Mouse (Mus musculus) embryonic facial prominence, embryonic 11.5 days (tissue): ENCODE results near the gene Casz1. TPM values are rescaled to one million over a fixed set of nuclear protein-coding genes. Genes with fewer than 3 reads are reported as not detected.

Experiments
- ATAC-seq: fragments of 200-750 bp; cut with Nextera tagmentation; replicated peaks from 2 replicates; pipeline ENCODE4 v1.8.0; 2017; ENCODE audit warnings: low read depth; ENCODE audit not compliant: insufficient number of reproducible peaks, low FRiP score, low TSS enrichment
- DNase-seq: peaks from one replicate; pipeline ENCODE4 v3.0.0-alpha.2; 2015; ENCODE audit warnings: low spot score
- H3K27ac ChIP-seq: fragments of 300-500 bp; sonication (generic); replicated peaks from 2 replicates; pipeline ENCODE4 v1.5.1; 2014; ENCODE audit warnings: mild to moderate bottlenecking, low read depth, low read length, control low read depth
- H3K27me3 ChIP-seq: fragments of 300-500 bp; sonication (generic); 2 replicates; pipeline ENCODE4 v1.6.1; 2014; ENCODE audit warnings: mild to moderate bottlenecking, low read length, moderate library complexity, mixed read lengths; ENCODE audit not compliant: control insufficient read depth, insufficient read depth
- H3K36me3 ChIP-seq: fragments of 300-500 bp; sonication (generic); replicated peaks from 2 replicates; pipeline ENCODE4 v1.6.1; 2014; ENCODE audit warnings: low read depth, mild to moderate bottlenecking, low read length, moderate library complexity, mixed read lengths; ENCODE audit not compliant: control insufficient read depth, insufficient read depth
- H3K4me1 ChIP-seq: fragments of 300-500 bp; sonication (generic); 2 replicates; pipeline ENCODE4 v1.6.1; 2014; ENCODE audit warnings: low read length, mixed read lengths; ENCODE audit not compliant: control insufficient read depth, insufficient read depth
- H3K4me2 ChIP-seq: fragments of 300-500 bp; sonication (generic); 2 replicates; pipeline ENCODE4 v1.6.1; 2014; ENCODE audit warnings: low read depth, mild to moderate bottlenecking, control low read depth, low read length, moderate library complexity
- H3K4me3 ChIP-seq: fragments of 300-500 bp; sonication (generic); 2 replicates; pipeline ENCODE4 v1.5.1; 2014; ENCODE audit warnings: low read depth, low read length, control low read depth
- H3K9ac ChIP-seq: fragments of 300-500 bp; sonication (generic); replicated peaks from 2 replicates; pipeline ENCODE4 v1.6.1; 2014; ENCODE audit warnings: mild to moderate bottlenecking, control low read depth, low read length
- H3K9me3 ChIP-seq: fragments of 300-500 bp; sonication (generic); replicated peaks from 2 replicates; pipeline ENCODE4 v1.6.1; 2016; ENCODE audit warnings: mild to moderate bottlenecking, low read length, inconsistent platforms, mixed read lengths; ENCODE audit not compliant: control insufficient read depth
- WGBS: fragments of 180-500 bp; shearing (Covaris S2); extraction: QIAGEN DNeasy Blood & Tissue Kit; methylation state at CpG from one replicate; pipeline ENCODE4 v1.1.7; 2014; 5-methylcytosine and 5-hydroxymethylcytosine counted together
- polyA plus RNA-seq: library from polyadenylated mRNA; unstranded; fragments of >200 nt; fragmentation: Nextera tagmentation; extraction: Ambion mirVana; gene quantifications from 2 replicates; pipeline ENCODE4 v1.2.1, GENCODE M21; 2014

Casz1 gene
- polyA plus RNA-seq: 1.1 and 2.9 TPM in 2 replicates

DNA sequence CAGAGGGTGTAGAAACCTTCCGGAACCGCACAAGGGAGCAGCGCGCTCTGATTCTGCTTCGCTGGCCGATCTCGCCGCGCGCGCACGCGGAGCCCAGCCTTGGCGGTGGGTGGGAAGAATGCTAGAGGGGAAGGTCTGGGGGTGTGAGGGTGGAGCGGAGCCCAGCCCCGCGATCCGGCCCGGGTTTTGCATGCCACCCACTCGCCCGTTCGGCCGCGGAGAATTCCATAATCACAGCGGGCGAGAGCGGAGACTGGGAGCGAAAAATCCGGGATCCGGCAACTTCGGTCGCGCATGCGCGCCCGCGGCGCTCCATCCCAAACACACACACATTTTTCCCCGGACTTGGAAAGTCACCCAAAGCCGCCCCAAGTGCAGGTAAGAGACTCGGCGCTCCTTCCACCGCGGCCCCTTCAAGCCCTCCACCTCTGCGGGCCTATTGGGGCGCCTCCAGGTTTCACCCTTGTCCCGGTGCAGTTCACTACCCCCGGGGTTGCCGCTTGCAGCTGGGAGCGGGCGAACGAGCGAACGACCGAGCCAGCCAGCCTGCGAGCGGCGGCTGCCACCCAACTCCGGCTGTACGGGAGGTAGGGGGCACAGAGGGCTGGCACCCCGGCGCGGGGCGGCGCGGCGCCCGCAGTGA lies at the start of gene Casz1:
Casz1 (plus strand) TSS at position 293 of the 643 bp plus-strand sequence.
- ATAC-seq (peak; percentile 75), DNase-seq (peak; percentile 95)
- peak within 1 kb of the TSS; percentile 44 for H3K4me3 ChIP-seq
- peaks cover 15% of the 10 kb centered on the region for H3K4me1 ChIP-seq
- H3K36me3 ChIP-seq: no peaks in the 10 kb centered on the region
- H3K9me3 ChIP-seq: no peaks in the 10 kb centered on the region
- peak within 1 kb of the TSS; percentile 53 for H3K9ac ChIP-seq
- under 1% methylated on average over 68 of the region's 68 CpGs for WGBS
- no peak within 1 kb of the TSS for H3K27ac ChIP-seq
- H3K4me2 ChIP-seq: peak within 1 kb of the TSS; percentile 84
- H3K27me3 ChIP-seq: peaks cover 31% of the 10 kb centered on the region

DNA sequence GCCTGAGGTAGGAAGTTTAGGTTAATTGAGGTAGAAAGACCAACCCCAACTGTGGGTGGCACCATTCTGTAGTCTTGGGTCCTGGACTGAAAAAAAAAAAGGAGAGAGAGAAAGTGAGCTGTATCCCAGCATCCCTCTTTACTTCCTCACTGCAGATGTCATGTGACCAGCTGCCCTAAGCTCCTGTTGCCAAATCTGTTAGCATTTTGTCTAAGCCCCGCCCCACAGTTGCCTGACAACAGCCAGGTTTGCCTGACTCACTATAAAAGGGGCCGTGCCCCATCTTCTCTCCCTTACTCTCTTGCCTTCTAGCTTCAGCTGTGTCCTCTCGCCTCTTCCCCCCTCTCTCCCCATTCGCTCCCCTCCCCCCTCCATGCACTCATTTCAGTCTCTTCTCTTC lies 45.4 kb upstream of the Casz1 start:
- peak; percentile 61 for DNase-seq
- 32% methylated on average over 4 of the region's 4 CpGs for WGBS
- H3K9me3 ChIP-seq: no peaks in the 10 kb centered on the region
- no peak overlapping the region for H3K27ac ChIP-seq
- H3K4me1 ChIP-seq: no peaks in the 10 kb centered on the region
- no peak overlapping the region for H3K4me2 ChIP-seq
- no peak for ATAC-seq
- H3K27me3 ChIP-seq: no peaks in the 10 kb centered on the region
- H3K4me3 ChIP-seq: no peak overlapping the region
- H3K9ac ChIP-seq: no peak overlapping the region
- H3K36me3 ChIP-seq: no peaks in the 10 kb centered on the region

DNA sequence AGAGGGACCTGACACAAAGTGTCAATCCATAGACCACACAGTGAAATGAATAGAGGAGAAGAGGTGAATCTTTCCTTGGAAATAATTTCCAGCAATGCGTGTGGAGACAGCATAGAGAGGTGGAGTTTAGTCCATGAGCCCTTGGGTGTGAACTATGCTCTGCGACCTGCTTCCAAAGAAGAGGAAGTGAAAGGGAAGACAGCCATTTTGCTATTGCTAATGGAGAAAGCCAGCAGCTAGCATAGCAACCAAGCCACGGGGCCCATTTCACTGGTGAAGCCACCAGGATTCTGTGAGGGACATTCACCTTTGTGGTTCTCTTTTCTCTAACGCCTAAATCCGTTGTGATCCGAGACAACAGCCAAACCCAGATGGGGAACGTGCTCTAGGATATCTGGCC lies 44.1 kb upstream of the Casz1 start:
- no peak overlapping the region for H3K4me3 ChIP-seq
- no peaks in the 10 kb centered on the region for H3K27me3 ChIP-seq
- H3K9ac ChIP-seq: no peak overlapping the region
- H3K9me3 ChIP-seq: no peaks in the 10 kb centered on the region
- 92% methylated on average over 7 of the region's 7 CpGs for WGBS
- DNase-seq (no peak), ATAC-seq (no peak)
- no peaks in the 10 kb centered on the region for H3K4me1 ChIP-seq
- no peak overlapping the region for H3K4me2 ChIP-seq
- H3K27ac ChIP-seq: no peak overlapping the region
- no peaks in the 10 kb centered on the region for H3K36me3 ChIP-seq

DNA sequence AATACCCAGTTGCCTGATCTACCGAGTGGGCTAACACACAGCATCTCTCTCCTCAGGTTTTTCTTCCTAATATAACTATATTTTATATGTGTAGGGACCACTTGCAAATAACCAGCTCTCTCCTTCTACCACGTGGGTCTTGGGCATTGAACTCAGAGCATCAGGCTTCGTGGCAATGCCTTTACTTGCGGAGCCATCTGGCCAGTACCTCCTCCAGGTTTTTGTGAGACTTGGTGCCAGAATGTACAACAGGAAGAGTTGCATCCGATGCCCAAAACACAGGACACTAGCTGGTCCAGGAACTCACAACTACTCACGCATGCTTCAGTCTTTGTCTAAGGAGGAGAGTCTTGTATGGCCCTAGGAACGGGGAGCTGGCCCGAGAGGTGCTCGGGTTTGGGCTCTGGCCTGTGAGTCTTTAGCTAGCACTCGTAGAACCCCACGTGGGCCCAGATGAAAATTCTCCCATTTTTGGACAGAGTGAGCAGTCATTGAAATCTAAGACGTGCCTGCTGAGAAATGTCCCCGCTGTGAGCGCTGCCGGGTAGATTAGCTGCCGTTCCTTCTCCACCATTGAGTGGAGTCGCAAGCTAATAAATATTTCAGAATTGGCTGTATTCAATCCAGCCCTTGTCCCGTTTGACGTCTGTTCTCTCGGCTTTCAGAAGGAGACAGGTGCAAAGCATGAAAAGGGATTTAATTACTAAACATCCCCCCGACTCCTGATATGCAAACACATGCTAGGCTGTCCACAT lies 38.0 kb upstream of the Casz1 start:
- ATAC-seq: no peak
- H3K9me3 ChIP-seq: no peaks in the 10 kb centered on the region
- no peak overlapping the region for H3K27ac ChIP-seq
- H3K4me1 ChIP-seq: peaks cover 5% of the 10 kb centered on the region
- DNase-seq: no peak
- no peak overlapping the region for H3K4me2 ChIP-seq
- 70% methylated on average over 21 of the region's 21 CpGs for WGBS
- H3K4me3 ChIP-seq: no peak overlapping the region
- no peaks in the 10 kb centered on the region; the same call in none of the 2 replicates for H3K27me3 ChIP-seq
- H3K9ac ChIP-seq: no peak overlapping the region
- H3K36me3 ChIP-seq: no peaks in the 10 kb centered on the region

DNA sequence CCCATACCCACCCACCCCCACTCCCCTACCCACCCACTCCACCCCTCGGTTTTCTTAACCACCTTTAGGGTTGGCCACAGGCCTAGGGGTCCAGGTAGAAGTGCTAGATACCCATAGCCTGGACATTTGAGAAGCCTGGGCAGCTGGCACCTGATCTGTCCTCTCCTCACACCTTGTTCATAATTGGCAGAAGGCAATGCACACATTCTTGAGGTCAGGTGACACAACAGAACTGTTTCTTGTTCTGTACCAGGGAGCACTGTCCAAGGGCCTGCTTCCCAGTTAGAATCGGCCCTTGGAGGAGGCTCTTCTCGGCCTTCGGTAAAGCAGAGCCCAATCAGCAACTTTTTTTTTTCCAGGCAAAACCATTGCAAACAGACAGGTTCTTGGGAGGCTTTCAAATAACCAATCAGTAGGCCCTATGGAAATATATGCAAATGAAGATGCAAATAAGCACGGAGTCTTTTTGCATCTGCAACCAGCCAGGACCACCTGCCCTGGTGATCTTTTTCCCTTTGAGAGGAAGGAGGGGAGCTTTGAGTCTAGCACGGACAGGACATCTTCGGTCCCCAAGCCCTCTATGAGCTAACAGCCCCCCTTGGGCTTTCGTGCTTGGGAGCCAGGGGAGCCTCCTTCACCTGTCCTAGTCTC lies 36.4 kb upstream of the Casz1 start:
- Histone ChIP-seq H3K4me3 (no peak overlapping the region), H3K36me3 (no peaks in the 10 kb centered on the region), H3K27ac (no peak overlapping the region), H3K4me2 (no peak overlapping the region), H3K27me3 (peaks cover 12% of the 10 kb centered on the region), H3K4me1 (peaks cover 9% of the 10 kb centered on the region), H3K9ac (no peak overlapping the region), H3K9me3 (no peaks in the 10 kb centered on the region)
- DNase-seq: no peak
- 45% methylated on average over 8 of the region's 8 CpGs for WGBS
- no peak for ATAC-seq

DNA sequence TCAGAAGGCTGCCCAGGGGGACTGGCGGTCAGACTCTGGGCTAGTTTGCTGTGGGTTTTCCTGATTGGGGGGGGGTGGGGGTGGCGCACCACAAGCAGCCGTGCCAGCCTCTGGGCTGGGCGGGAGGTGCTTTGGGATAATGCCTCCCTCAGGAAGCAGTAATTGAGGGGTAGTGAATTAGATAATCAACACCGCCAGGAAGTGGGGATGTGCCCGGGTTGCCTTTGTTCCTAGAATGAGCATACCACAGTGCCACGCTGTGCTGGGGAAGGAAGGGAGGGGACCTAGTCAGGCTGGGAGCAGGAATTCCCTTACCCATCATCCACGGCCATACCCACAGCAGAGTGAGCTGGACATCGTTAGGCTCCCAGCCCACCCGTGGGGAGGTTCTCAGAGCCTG lies 35.6 kb upstream of the Casz1 start:
- WGBS: 67% methylated on average over 10 of the region's 10 CpGs
- no peaks in the 10 kb centered on the region for H3K36me3 ChIP-seq
- no peaks in the 10 kb centered on the region for H3K9me3 ChIP-seq
- H3K4me2 ChIP-seq: no peak overlapping the region
- H3K27me3 ChIP-seq: peaks cover 13% of the 10 kb centered on the region
- no peak overlapping the region for H3K9ac ChIP-seq
- no peak overlapping the region for H3K4me3 ChIP-seq
- peaks cover 9% of the 10 kb centered on the region for H3K4me1 ChIP-seq
- no peak for ATAC-seq
- DNase-seq: no peak
- H3K27ac ChIP-seq: no peak overlapping the region

DNA sequence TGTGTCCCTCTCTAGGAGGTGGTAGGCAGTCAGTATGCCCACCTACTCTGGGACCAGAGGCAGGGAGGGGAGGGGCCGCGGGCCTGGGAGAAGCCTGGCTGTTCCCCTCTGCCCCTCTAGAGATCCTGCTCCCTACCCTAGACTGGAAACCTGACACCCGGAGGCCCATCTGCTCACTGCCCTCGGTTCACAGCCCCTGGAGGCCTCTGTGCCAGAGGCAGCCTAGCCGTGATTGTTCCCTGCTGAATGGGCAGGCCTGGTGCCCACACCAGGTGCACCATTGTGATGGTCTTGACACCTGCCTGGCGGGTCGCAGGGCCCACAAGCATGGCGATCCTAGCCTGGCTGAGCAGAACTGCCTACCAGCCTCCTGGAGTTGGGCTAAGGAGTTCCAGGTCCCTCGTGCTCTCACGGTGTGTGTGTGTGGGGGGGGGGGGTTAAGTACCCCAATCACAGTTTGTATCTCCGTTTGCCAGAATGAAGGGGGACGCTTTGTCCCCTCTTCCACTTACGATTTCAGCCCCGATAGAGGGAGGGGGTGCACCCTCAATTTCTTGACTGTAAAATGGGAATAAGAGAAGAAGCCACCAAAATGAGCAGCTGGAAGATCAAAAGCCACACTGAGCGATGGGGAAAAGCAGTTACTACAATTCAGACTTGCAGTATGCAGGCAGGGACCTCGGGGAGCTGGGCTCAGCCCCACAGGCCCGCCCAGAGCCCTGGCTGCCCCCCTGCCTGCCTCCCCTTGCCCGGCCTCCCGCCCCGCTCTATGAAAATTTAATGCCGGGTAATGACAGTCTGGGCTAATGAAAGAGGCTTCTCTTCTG lies 33.4 kb upstream of the Casz1 start:
- Histone ChIP-seq H3K4me3 (no peak overlapping the region), H3K9ac (no peak overlapping the region; the same call in 1 of the 2 replicates), H3K36me3 (no peaks in the 10 kb centered on the region), H3K4me2 (peak overlapping the region; percentile 37), H3K9me3 (no peaks in the 10 kb centered on the region), H3K4me1 (peaks cover 9% of the 10 kb centered on the region), H3K27me3 (peaks cover 13% of the 10 kb centered on the region), H3K27ac (no peak overlapping the region)
- WGBS: 2% methylated on average over 21 of the region's 21 CpGs
- DNase-seq: peak; percentile 68
- ATAC-seq: peak; percentile 79
